Mouse (Mus musculus): Measurements from ENCODE around the gene Csrnp1.

The Csrnp1 gene

DNA sequence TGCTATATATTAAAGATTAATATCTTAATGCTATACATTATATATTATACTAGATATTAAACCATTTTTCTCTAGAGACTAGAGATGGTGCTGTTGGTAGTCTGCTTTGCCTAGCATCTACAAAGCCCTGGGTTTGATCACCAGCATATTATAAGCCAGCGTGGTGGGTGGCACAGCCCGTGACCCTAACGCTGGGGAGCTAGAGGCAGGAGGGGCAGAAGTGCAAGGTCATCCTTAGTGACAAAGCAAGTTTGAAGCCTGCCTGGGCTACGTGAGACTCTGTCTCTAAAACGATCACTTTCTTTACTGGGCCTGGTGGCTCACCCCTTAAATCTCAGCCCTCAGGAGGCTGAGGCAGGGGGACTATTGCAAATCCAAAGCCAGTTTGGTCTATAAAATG, 18.4 kb upstream of the Csrnp1 start:
- DNase-seq (ENCODE audit: low read depth) = no peak

DNA sequence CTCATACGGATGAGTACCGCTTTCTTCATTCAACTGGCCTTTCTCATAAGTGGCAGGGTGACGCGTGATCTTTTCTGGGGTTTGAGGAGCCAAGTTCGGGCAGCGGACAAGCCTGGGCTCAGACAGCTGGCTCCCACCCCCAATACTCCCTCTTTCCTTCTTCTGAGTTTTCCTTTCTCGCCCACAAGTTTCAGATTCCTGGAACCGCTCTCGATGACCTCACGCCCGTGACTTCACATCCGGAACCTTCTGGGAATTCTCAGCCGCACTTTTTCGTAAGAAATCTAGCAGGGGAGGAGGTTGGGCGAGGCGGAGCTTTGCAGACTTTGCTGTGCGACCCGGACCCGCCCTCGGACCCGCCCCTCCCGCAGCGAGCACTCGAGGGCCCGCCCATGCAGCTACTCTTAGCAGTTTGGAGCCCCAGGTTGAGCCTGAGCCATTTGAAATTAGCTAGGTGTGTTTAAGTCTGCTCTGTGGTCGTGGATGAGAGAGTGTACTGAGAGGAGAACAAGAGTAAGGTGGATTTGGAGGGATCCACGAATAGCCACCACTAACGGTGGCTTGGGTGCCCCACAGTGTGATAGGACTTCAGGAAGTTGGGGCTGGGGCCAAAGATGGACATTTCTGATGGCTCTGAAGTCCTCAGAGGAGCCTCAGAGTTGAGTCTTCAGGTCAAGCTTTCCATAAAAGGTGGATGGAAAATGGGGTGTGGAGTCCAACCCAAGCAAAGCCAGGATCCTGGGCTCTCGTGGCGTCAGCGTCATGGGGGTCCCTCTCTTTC, 17.7 kb upstream of the Csrnp1 start:
- peak; percentile 92 for DNase-seq (ENCODE audit: low read depth)

DNA sequence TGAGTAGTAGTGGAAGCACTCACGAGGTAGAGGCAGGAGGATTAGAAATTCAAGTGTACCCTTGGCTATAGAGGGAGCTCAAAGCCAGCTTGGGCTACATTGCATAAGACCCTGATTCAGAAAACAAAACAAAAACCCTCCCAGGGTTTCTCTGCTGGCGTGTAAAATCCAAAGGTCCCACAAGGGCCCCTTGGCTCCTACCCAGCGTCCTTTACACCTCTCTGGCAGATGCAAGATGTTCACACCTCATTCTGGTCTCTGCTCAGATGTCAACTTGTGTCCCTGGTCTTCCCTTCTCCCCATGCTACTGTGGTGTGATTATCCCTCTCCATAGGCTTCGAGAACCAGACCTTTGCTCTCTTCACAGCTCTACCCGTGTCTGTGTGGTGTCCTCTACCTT, 16.3 kb upstream of the Csrnp1 start:
- DNase-seq (ENCODE audit: low read depth) = no peak

DNA sequence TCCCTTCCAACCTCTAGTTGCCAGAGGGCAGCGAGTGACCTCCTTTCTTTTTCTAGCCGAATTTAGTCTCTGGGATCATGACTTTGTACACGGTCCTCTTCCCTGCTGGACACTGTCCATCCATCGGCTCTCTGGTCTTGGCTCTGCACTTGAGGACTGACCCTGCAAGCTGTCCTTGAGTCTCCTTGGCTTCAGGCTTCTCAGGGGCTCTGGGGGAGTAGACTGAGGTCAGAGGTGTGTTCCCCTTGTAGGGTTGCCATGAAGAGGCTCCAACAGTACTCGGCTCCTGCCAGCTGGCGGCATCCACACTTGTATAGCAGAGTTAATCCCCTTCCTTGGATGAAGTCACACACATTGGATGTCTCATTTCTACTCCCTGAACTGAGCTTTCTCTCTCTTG, 15.2 kb upstream of the Csrnp1 start:
- no peak for DNase-seq (ENCODE audit: low read depth)

DNA sequence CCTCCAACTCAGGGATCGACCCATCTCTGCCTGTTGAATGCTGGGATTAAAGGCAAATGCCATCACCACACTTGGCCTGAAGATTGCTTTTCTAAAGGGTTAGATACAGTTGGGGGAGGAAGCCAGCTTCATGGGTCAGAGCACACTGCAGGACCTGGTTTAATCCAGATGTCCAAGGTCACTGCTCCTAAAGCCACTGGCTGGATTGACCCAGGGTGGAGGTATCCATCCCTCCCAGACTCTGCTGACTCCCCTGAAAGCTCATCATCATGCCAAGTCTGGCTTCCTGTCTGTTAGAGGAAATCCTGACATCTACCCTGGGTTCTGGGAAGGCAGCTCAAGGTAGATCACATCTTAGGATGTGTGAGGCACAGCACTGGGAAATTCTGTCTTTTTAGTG, 14.3 kb upstream of the Csrnp1 start:
- no peak for DNase-seq (ENCODE audit: low read depth)

DNA sequence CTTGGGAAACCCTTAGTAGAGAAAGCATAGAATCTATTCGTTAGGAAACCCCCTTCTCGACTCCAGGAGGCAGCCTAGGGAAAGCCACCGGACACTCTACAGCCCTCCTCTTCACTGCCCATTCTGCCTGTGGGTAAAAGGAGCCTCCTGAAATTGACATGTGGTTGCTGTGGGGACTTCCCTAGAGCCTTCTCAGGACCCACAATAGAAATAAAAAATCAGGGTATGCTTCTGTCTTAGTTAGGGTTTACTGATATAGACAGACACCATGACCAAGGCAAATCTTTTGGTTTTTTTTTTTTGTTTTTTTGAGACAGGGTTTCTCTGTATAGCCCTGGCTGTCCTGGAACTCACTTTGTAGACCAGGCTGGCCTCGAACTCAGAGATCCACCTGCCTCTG, 11.6 kb upstream of the Csrnp1 start:
- DNase-seq (ENCODE audit: low read depth) = no peak

DNA sequence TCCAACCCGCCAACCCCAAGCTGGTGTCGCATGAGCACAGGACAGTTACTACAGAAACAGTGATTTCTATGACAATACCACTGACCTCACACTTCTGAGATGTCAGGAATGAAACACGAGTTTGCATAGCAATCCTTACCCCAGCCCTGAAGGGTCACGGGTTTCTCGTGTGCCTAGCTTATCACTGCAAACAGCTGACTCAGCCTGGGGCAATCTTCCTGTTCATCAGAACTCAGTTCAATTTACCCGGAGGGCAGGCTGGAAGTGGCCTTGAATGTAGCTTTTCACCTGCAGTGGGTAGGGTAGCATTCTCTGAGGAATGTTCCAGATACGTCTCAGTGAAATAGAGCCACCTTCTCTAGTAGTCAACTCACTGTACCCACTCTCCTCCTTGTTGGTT, 9.7 kb upstream of the Csrnp1 start:
- DNase-seq (ENCODE audit: low read depth) = no peak

DNA sequence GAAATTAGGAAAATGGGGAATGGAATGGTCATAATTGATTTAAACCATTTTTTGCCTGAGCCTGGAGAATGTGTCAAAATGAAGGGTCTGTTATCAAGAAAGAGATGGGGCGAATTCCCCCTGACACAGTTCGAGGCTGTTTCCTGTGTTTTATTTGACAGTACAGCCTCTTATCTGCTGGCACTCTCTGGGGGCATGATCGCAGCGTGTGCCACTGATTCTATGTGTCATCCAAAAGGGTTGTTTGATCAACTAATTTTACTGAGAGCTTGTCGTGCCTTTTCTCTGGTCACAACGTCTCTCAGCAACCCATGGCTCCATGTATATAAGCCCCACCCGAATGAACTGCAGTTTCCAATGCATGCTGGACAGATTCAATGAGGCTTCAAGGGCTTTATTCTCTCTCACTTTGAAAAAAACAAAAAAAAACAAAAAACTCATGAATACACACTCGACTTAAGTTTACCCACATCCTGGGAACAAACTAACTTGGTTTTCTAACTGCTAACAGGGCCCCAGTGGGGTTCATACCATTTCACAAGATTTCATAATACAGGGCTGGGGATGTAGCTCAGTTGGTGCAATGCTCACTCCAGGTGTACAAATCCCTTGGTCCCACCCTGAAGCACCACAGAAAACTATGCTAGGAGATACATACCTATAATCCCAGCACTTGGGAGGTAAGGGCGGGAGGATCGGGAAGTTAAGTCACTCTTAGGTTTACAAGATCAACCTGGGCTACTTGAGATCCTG, 8.8 kb upstream of the Csrnp1 start:
- DNase-seq (ENCODE audit: low read depth) = no peak

DNA sequence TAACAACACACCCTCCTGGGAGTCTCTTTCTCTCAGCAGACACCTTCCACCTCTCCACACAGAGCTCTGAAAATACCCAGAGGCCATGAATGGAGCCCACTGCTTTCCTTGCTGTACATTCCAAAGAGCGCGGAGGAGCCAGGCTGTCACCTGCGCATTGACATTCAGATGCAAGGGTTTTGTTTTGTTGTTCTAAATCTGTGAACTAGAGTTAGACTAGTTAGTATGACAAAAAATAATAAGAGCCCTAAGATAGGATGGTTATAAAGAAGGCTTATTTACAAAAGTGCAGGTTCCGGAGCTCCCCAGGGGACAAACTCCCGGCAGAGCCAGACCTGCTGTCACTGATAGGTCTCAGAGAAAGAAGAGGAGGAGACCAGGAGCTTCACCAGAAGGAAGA, 6.9 kb upstream of the Csrnp1 start:
- no peak for DNase-seq (ENCODE audit: low read depth)

DNA sequence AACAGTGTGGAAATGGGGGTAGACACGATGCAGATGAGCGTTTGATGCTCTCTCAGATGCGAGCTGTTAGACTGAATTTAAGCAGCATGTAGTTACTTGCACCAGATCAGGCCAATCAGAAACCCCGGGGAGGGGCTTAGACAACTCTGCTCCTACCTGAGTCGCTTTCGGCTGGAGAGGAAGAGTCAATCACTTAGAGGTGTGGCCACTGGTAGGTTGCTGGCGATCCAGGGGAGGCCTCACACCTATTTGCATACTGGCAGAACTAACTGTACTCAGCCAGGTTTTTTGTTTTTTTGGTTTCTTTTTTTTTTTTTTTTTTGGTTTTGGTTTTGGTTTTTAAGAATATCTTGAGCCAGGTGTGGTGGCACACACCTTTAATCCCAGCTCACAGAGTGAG, 3.8 kb upstream of the Csrnp1 start:
- DNase-seq (ENCODE audit: low read depth) = no peak

DNA sequence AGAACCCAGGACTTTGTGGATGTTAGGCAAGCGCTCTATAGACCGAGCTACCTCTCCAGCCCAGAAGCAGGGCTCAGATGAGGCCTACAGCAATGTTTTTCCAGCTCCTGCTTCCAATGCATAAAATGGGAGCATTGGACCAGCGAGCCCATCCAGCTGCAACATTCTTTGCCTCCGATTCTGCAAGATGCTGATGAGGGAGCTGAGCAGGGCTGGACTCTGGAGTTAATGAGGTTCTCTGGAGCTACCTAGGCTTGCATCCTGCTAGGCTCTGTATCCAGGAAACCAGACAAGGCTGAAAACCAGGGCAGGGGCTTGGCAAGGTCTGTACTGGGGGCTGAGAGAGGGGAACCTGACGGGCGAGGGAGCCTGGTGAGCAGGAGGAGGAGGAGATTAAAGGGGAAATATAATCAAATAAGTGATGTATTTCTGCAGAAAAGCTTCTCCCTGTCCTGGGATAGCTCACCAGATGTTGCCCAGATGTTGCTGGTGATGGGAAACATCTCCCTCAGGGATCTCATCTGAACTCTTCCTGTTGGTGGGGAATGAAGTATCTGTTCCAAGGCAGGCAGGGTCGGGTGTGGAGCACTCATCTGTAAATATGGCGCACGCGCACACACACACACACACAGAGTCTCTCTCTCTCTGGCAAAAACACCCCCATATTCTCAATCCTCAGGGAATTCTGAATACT, 1.6 kb upstream of the Csrnp1 start:
- no peak for DNase-seq (ENCODE audit: low read depth)

DNA sequence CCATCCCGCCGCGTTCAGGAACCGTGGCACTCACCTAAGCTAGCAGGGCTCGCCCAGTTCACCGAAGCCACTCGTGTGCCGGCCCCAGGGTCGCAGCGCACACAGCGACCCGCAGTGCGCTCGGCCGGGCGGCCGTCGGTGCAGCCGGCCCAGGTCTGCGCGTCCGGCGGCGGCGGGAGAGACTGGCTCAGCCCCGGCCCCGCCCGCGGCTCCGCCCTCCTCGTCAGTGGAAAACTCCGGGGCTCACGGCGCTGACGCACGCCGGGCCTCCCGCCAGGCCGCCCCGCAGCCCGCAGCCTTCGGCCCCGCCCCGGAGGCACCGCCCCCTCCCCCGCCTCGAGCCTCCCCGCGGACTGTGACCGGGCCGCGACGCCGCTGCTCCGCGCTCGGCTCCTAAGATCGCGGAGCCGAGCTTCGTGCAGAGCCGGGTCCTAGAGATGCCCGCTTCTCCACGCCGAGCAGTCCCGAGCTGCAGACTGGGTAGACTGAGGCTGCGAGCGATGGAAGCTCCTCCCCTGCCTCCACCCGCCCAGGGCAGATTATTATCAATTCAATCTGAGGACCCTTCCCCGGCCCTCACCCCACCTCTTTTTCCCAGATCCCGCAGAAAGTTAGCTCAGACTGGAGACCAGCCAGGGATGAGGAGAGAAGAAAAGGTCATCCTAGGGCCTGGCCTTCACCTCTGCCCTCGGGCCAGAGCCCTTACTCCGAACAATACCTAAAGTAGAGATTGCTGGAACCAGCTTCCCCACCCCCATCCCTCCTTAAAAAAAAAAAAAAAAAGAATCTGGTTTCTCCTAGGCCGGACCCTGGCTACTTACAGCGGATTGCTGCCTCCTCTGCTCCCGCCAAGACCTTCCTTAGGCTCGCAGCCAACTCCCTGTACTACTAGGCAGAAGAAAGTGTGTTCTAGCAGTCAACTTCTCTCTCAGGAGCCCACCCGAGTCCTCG, 598 bp downstream of the Csrnp1 start:
- DNase-seq (ENCODE audit: low read depth) = peak; percentile 65

DNA sequence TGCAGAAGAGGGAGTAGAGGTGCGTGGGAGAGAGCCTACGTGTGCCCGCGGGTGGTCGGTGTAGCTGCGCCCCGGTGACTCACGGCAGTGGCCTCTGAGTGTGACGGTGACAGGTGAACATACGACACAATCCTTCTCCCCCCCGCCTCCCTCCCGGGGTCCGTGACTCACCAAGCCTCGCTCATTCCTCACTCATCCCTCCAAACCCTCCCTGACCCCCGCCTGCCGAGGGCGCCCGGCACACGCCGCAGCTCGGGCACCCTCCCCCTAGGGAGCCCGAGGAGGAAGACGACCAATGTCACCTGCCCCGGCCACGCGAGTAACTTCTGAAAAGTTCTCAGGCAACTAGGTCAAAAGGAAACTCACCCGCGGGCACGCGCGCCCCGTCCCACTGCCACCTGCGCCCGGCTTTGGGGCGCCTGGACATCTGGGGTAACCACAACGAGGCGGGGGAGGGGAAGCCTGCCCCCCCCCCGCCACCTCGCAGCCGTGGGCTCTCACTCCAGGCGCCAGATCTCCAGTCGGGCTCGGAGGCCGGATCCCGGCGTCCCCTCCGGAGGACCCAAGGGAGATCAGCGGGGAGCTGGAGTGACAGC, 1.4 kb downstream of the Csrnp1 start:
- DNase-seq (ENCODE audit: low read depth) = no peak

DNA sequence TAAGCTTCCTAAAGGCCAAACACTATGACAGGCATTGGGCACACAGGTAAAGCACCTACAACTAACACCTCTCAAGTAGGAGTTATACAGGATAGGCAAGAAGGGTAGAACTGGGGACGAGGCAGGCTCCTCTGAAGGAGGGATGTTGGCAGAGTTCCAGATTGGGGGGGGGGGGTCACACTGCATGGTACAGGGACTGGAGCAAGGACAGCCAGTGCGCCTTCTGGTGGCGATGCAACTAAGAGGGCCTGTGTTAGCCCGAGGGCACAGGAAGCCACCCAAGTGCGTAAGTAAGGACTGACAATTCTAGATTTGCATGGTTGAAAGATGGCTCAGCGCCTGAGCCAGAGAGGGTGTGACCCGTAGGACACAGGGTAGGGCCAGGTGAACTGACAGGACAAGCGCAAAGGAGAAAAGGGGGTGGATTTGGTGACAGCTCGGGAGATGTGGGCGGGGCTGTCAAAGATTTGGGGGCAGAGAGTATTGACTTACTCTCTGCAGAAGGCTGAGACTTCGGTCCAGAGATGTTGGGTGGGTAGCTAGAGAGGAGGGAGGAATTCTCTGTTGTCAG, 2.1 kb downstream of the Csrnp1 start:
- DNase-seq (ENCODE audit: low read depth) = no peak

DNA sequence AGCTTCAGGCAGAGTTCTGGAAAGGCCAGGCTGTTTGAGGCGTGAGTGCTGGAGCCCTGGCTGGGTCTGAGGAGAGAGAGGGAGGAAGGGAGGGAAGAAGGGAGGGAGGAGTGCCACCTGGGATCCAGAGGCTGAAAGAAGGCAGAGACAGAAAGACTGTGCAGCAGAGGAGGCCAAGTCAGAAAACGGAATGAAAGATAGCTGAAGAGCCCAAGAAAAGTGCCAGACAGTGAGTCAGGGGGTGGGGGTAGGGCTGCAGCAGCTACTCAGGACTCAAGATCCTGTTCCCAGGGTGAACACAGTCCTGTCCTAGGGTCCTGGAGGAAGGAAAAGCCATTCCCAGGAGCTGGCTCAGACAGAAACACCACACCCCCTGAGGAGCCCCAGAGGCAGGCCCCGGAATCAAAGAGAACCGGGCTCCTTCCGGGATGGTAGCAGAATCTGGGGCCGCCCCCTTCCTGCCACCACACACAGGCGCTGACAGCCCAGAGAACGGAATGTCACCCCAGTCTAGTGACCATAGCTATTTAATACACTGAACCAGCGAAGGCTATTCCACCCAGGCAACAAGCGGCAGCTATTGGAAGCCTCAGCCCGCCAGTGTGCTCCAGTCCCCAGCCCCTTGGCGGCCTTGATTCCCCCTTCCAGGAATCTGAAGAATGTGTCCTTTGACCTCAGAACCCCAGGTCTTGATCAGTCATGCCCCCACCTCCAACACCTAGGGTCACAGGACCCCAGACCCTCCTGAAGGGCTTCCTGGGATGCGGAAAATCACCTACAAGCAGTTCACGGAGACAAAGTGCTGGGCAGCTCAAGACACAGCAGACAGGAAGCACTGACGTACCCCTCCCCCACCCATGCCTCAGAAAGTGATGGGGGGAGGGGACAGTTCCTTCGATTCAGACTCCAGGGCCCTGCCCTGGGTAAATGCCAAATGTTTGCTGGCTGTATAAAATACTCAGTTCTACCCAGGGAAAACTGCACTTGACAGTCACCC, 3.0 kb downstream of the Csrnp1 start:
- no peak for DNase-seq (ENCODE audit: low read depth)

DNA sequence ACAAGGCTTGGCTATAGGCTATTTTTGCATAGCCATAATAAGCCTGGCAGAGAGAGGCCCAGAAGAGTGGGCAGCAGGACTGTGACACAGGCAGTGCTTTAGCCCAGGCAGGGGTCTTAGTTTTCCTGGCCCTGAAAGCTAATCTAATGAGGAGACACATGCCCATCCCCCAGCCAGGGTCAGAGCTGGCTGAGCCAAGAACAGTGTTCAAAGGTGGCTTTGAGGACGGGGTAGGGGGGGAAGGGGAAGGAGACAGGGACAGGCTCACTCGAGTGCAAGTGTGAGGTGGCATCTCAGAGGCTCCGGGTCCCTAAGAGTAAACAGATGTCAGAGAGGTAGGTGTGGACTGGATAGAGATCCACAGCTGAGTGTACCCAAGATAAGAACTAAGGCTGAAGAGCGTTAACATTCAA, 3.7 kb downstream of the Csrnp1 start:
- no peak for DNase-seq (ENCODE audit: low read depth)

DNA sequence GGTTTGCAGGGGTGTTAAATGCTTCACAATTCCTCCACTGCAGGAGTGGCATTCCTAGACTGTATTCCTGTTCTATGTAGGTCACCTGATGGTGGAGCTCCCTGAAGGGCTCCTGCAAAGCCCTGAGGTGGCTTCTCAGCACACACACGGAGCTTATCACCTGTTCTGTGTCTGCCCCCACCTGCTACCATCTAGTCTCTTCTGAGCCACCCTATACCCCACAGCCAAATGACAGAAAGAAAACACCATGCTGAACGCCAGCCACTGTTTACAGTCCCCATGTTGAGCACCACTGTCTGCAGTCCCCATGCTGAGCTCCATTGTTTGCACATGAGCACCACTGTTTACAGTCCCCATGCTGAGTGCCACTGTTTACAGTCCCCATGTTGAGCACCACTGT, 4.7 kb downstream of the Csrnp1 start:
- DNase-seq (ENCODE audit: low read depth) = no peak

DNA sequence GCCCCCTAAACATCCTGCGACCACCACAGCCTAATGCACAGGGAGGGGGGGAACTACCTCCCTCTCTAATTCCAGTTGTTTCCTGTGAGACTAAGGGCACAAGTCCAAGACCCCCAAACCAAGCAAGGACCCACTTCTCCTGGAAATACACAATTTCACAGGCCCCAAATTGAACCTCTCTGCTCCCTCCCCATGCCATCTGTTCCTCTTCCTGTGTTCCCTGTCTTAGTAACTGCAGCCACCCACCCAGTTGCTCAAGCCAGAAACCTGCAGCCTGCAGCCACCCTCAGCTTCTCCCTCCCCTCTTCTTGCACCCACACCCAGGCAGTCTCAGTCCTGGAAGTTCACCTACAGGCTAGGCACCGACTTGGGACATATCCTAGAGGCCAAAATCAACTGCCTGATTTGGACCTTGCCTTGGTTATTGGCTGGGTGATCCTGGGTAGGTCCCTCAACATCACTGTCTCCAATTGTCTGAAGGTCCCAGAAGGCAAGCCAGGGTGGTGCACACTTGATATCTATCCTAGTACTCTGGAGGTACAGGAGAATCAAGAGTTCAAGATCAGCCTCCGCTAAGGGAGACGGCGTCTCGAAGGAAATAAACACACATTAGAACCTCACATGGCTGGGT, 5.5 kb downstream of the Csrnp1 start:
- DNase-seq (ENCODE audit: low read depth) = no peak

DNA sequence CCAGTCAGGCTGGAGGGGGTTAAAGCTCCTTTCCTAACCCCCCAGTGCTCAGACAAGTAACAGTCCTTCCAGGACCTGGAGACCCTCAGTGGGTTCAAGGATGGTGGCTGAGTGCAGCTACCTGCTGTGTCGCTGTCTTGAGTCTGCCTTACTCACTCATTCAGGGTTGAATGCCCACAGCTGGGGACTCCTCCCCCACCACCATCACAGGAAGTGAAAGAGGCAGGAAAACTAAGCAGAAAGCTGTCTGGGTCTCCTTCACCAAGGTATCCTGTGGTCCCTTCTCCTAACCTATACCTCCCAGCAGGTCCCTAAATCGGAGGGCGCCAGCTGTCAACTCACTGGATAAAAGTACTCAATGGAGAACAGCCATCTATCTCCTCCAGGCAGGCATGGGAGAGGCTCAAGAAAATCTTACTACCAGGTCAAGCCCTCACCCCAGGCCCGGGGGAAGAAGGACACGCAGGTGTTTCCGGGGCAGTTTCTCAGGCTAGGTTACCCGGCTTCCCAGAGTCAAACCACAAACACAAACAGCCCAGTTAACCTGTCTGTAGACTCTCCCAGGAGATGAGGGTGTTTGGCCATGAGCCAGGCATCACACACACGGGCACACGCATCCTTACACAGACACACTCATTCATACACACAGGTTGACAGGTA, 6.2 kb downstream of the Csrnp1 start:
- no peak for DNase-seq (ENCODE audit: low read depth)

All from c-Kit-positive CD71-positive TER-119-negative erythroid progenitor cells, embryonic 14.5 days (primary cell).